Mouse (Mus musculus) adrenal gland, postnatal 14 days (tissue): ENCODE measurements around the gene Pglyrp2. TPM values are rescaled to one million over a fixed set of nuclear protein-coding genes. Genes with fewer than 3 reads are reported as not detected.

Experiments used
- microRNA-seq, 2 experiments: library from miRNA; unstranded; fragments of <30 nt; microRNA quantifications; one replicate each; pipeline ENCODE4 v1.2.0; 2021
- total RNA-seq: library from RNA; stranded (reverse); gene quantifications from 2 replicates; pipeline ENCODE4 v1.2.3, GENCODE M21; 2021

Gene Pglyrp2
- total RNA-seq, 1 experiment from 2014 or later, result 14.2 TPM

Small RNA genes within 50 kb of the gene (microRNA-seq; reads per million reads assigned to microRNA genes)
- 0 reads per million in 2 experiments for gene Gm22201

Other genes starting within 250 kb of the Pglyrp2 start
- 0.22 and 0.30 TPM in 2 replicates for gene Ephx3, start 234.6 kb downstream of the Pglyrp2 start, total RNA-seq
- gene Brd4, start 139.4 kb downstream of the Pglyrp2 start, total RNA-seq, result 110 and 118 TPM in 2 replicates
- gene Akap8, start 102.9 kb downstream of the Pglyrp2 start, total RNA-seq, result 78.9 and 96.2 TPM in 2 replicates
- 85.5 and 95.0 TPM in 2 replicates for gene Akap8l, start 73.6 kb downstream of the Pglyrp2 start, total RNA-seq
- 41.8 and 47.9 TPM in 2 replicates for gene Wiz, start 34.7 kb downstream of the Pglyrp2 start, total RNA-seq
- 1.7 and 18.1 TPM in 2 replicates for gene Rasal3, start 20.6 kb downstream of the Pglyrp2 start, total RNA-seq
- not detected in 2 replicates for gene Cyp4f39, start 28.6 kb upstream of the Pglyrp2 start, total RNA-seq
- gene Cyp4f17, start 81.9 kb upstream of the Pglyrp2 start, total RNA-seq, result 7.7 and 7.9 TPM in 2 replicates
- gene Cyp4f16, start 112.4 kb upstream of the Pglyrp2 start, total RNA-seq, result 9.1 and 12.5 TPM in 2 replicates
- gene Cyp4f37, start 197.1 kb upstream of the Pglyrp2 start, total RNA-seq, result not detected in 2 replicates
- not detected in 2 replicates for gene Cyp4f40, start 234.7 kb upstream of the Pglyrp2 start, total RNA-seq